Mouse (Mus musculus) testis, postnatal 10 days (tissue): ENCODE data around the gene Rpf2.

Experiments used
- DNase-seq: peaks from one replicate; pipeline ENCODE4 v3.0.0; 2021; ENCODE audit warnings: low spot score

Rpf2 gene

GRCm38 (mm10) chr10:40246374-40247165 is at the start of gene Rpf2:
Gene Rpf2, minus strand, starts transcription at chr10:40247036.
- peak; percentile 82 for DNase-seq

DNA sequence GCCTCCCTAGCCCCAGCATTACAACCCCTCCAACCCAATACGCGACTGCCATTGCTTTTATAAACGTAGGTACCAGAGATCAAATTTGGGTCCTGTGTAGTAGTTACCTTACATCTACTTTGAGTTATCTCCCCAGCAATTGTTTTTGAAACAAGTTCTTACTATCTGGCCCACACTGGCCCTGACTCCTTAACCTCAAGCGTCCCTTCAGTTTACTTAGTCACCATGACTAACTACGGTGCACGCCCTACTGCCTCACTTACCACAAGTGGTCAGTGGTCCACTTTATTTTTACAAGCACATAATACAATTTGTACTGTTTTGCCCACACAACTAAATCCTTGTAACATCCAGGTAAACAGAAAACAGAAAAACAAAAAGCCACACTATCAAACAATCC is 45.8 kb upstream of the Rpf2 start:
- DNase-seq = no peak

DNA sequence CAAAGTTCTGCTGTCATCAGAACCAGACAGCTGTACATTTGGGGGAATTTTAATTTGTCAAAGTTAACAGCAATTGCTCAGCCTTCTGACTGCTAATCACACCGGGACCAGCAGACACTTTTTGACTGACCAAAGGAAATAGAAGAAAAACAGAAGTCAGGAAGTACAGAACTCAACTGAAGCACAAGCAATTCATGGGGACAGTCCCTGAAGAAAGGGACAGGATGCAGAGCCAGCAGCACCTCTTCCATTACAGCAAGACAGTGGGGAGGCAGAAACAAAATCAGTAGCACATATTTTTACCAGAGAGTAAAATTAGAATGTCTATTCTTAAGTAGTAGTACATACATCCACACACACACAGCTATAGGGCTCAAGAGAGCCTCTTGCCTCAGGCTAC is 39.9 kb upstream of the Rpf2 start:
- no peak for DNase-seq

DNA sequence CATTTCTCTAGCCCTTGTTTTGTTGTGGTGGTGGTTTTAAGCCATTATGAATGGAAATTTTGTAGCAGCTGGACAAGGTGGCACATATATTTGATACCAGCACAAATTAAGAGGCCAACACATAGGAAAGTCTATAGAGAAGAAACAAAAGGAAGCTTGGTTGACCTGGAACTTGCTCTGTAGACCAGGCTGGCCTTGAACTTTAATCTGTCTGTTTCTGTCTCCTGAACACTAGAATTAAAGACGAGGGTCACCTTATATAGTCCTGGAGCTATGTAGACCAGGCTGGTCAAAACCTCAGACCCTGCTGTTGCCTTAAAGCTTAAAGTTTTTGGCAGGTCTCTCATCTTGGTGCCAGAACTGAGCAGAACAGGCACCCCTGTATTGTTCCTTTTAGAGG is 38.7 kb upstream of the Rpf2 start:
- DNase-seq = no peak

DNA sequence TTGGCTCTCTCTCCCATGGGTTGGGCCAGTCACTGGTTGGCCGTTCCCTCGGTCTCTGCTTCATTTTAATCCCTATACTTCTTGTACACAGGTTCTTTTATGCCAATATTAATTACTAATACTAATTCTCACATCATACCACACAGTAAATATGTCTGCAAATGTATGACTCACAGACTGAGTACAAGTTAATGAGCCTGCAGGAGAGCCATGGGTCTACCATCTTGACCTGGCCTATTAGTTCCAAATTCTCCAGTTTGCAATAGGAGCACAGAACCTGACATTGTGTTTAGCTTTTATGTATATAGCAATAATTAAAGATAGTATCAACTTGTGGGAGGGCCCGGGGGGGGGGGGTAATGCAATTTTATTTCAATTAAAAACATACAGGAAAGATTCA is 38.2 kb upstream of the Rpf2 start:
- DNase-seq = no peak

DNA sequence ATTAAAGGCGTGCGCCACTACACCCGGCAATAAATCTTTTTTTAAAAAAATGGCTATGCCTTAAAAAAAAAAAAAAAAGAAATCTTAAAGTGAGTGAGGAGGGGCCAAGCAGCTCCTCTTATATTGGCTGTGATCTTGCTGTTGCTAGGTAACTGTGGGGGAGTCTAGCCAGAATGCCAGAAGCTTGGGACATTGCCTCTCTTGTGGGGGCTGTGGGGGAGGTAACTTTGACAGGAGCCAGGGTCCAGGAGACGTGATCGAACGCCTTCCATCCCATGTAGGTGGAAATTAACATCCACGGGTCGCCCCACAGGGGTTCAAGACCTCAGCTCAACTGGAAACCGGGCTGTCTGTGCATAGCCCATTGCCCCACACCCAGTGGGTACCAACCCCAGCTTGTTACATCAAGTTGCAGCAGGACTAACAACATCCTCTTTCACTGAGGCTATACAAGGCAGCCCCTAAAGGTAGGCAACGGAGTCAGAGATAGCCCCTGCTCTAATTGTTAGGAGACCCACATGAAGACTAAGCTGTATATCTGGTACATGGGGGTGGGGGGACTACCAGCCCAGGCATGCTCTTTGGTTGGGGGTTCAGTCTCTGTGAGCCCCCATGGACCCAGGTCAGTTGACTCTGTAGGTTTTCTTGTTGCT is 37.5 kb upstream of the Rpf2 start:
- no peak for DNase-seq

DNA sequence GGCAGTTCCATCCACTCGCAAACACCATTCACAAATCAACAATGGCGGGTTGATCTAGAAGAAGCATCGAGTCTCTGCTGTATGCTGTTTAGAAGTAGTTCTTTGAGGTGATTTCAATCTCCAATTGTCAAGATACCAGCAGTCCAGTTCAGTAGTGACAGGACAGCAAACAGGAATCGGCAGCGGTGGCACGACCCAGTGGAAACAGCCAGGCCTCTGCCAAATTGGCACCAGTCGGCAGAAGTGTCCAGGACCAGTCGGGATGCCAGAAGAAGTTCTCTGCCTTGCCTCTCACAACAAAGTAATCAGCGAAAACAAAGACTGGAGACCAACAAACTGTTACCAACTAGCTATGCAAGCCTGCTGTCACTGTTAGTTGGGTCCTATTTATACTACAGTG is 36.8 kb upstream of the Rpf2 start:
- DNase-seq = no peak

DNA sequence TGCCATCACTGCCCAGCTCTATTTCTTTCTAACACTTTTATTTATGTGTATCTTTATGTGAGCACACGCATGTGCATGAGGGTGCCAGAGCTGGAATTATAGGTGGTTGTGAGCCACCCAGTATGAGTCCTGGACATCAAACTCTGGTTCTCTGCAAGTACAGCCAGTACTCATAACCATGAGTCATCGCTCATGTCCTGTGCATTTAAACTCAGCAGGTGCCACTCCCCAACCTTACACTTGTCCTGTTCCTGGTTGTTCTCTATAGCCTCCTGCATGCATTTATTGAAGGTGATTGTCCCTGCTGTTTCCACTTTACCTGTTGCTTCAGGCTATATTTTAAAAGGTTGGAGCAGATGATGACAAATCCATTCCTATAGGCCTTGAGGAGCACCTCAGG is 34.7 kb upstream of the Rpf2 start:
- no peak for DNase-seq

- no peak for DNase-seq
Measured at GRCm38 (mm10) chr10:40278317-40278716, 31.5 kb upstream of the Rpf2 start.

- DNase-seq = no peak
Measured at GRCm38 (mm10) chr10:40275991-40276390, 29.2 kb upstream of the Rpf2 start.

GRCm38 (mm10) chr10:40273938-40274337 is 27.1 kb upstream of the Rpf2 start:
- DNase-seq = no peak

GRCm38 (mm10) chr10:40271216-40271615 is 24.4 kb upstream of the Rpf2 start:
- no peak for DNase-seq

DNA sequence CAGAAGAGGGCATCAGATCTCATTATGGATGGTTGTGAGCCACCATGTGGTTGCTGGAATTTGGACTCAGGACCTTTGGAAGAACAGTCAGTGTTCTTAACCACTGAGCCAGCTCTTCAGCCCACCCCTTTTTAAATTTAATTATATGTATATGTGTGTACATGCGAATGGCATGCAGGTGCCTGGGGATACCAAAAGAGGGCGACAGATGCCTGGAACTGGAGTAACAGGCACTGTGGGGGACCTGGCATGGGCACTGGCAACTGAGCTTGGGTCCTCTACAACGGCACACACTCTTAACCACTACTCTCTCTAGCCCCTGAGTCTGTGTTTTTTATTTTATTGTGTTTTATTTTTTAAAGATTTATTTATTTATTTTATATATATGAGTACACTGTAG is 18.1 kb upstream of the Rpf2 start:
- no peak for DNase-seq

GRCm38 (mm10) chr10:40263691-40264090 is 16.9 kb upstream of the Rpf2 start:
- no peak for DNase-seq

DNA sequence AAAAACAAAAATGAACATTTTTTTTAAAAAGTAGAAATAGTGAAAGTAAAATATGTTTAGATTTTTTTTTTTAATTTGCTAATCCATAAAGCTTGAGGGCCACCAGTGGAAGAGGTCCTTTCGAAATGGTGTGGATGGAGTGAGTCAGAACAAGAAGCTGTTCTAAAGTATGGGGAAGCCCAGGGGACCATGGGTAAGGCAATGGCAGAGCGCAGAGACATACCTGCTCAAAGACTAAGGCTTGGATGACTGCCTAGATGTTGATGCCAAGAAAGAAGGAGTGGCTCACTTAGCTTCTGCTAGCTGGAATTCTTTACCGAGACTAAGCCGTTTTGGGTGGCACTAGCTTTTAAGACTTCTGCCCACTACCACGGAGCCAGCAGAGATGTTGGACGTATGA is 15.4 kb upstream of the Rpf2 start:
- DNase-seq = no peak

DNA sequence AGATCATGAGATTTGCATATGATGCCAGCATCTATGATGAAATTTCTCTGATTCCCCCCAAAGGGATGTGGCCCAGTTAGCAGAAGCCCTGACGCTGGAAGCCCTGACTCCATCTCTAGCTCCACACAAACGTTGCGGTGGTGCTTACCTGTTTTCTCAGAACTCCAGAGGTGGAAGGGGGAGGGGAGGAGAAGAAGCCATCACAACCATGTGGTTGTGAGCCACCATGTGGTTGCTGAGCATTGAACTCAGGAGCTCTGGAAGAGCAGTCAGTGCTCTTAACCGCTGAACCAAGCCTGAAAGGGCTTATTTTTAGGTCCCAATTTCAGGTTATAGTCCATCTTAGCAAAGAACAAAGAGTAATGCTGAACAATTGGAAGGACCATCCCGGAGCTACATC is 13.5 kb upstream of the Rpf2 start:
- DNase-seq = no peak

DNA sequence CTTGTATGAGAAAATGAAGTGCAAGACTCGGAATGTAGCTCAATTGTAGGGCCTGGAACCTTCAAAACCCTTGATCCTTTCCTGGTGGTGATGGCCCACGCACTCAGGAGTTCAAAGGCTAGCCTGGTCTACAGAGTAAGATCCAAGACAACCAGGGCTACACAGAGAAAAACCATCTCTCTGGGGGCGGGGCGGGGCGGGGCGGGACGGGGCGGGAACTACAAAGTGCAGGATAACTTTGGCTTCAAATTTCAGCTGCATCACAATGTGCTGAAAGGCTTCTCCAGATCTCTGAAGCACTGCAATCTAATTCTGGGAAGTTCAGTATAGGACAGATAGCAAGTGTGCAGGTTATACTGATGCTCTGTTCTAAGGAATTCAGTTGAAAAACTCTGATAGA is 12.7 kb upstream of the Rpf2 start:
- no peak for DNase-seq

DNA sequence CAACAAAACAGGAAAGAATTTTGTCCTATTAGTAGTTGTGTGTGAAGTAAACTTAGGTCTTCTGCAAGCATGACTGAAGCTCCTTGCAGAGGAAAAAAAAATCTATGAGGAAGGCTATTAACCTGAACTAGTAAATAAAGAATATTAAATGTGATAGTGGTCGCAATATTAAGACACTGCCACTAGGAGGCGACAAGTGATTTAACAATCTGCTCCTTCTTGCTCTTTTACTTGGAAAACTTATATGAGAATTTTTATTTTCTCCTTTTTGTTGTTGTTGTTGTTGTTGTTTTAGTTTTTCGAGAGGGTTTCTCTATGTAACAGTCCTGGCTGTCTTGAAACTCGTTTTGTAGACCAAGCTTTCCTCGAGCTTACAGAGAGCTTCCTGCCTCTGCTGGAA is 12.1 kb upstream of the Rpf2 start:
- DNase-seq = peak; percentile 57

DNA sequence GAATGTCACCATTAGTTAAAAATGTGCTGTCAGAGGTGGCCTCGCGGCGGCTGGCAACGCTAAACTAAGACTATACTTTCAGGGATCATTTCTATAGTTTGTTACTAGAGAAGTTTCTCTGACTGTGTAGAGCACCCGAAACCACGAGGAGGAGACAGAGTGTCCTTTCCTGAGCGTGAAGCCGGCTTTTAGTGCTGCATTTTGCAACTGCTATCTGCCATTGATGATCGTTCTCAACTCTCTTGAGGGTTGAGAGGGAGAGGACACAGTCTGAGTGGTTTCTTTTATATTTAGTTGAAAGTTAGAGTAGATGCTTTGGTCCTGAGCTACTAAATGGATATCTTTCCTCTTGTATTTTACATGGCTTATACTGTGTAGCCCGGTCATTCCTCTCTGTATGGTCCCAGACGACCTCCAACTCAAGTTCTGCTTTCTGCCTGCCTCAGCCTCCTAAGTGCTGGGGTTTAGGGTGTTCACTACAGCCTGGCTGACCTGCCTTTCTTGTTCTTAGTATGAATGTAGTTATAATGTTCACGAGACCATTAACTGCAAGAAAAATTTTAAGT is 11.6 kb upstream of the Rpf2 start:
- DNase-seq = peak; percentile 71

- peak; percentile 97 for DNase-seq
Measured at GRCm38 (mm10) chr10:40257414-40258255, 10.8 kb upstream of the Rpf2 start, which contains the start of gene Gtf3c6. Gene Gtf3c6, minus strand, starts transcription at chr10:40258108.

DNA sequence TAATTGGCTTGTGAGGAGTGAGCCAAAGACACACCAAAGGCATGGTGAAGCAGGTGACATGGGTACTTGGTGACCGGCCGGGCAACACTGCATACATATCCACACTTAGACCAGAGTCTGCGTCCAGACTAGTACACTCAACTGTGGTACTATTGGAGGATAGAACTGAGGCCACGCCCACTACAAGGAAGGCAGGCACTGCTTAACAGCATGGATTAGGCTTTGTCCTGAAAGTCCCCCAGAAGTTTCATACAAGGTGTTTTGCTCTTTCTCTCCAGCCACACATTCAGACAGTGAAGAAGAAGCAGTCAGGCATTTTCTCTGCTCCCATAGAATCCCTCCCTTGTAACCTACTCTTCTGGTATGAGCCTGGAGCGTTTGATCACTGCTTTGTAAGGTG is 9.9 kb upstream of the Rpf2 start:
- peak; percentile 75 for DNase-seq

DNA sequence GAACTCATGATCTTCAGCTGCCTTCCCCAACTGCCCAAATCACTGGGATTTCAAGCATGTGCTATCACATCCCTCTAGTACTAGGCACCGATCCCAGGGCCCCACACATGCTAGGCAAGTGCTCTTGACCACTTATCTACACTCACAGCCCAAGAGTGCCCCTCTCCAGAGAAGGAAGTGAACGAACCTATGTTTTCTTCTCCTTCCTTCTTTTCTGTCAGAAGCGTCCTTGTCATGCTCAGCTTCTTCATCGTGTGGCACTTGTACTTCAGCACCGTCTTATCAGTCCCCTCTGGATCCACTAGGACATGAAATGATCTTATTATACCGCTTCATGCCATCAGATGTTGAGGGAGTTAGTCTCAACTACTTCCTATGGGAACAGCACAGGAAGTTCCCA is 4.1 kb upstream of the Rpf2 start:
- DNase-seq = no peak

DNA sequence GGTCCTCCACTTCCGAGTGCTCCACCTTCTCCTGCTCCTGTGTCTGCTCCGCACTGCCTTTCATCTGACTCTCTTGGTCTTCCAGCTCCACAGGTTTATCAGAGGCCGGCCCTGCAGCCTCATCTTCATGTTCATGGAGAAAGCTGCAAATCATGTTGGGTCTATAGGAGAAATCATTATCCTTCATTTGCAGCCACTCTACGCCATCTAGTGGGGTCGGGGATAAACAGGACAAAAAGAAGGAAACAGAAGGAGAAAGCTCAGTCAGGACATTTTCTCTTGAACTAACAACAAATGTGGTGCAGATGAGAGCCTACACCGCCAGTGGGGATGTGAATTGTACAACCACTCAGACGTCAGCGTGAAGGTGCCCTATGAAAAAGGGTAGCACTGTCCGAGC is 2.8 kb upstream of the Rpf2 start:
- DNase-seq = no peak
